Mouse (Mus musculus): ENCODE measurements around the gene Renbp. TPM values are rescaled to one million over a fixed set of nuclear protein-coding genes. Genes with fewer than 3 reads are reported as not detected.
A peak's percentile ranks its signal among the peaks of the same experiment; 100 is the strongest.

Gene Renbp
- polyA plus RNA-seq, 1 experiment = 8.7 TPM

DNA sequence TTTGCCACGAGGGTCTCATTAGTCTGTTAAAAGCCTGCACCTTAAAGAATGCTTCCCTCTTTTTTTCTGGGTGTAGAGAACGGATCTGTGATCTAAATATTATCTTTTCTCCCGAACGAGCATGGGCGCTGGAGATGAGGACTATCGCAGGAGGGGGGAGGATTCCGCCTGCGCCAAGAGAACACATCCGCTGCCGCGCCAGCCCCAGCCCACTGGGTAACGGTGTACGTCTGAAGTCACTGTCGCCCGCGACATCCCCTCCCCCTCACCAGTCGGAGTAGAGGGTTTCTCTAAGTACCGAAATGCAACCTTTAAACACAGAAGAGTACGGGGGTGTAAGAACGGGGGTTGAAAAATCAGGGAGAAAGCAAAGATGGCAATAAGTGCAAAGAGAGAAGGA is 34.7 kb upstream of the Renbp start:
- Histone ChIP-seq H3K4me3 (ENCODE audit: insufficient read depth, low read length) (peak overlapping the region; percentile 91), H3K27ac (ENCODE audit: insufficient read depth, low read length) (peak overlapping the region; percentile 91), H3K4me1 (ENCODE audit: control insufficient read depth, insufficient read depth, low read length) (peaks cover 2% of the 10 kb centered on the region; the same call in 1 of the 2 replicates)
- no peak for TF ChIP-seq CTCF (IDR thresholded peaks at IDR 0.05; ENCODE audit: extremely low read depth, insufficient read depth, low read length)
- no peak for TF ChIP-seq POLR2A (IDR thresholded peaks at IDR 0.05; ENCODE audit: extremely low read depth, insufficient read depth, low read length)

DNA sequence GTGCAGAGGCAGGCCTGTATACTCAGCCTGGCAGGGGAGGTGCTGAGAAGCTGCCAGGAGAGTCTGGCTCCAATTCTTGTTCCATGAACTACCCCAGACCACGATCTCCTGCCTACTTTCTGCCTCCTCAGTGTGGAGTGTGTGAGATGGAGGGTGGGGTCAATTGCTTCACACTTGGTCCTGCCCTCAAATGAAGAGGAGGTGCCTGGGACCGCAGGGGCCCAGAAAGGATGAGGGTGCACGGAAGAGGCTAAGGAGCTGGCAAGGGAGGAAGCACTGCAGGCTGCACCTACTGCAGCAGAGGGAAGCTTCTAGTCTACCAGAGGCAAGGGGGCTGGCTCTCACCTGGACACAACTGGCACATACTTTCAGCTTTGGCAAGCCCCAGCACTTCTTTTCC is 33.7 kb upstream of the Renbp start:
- peaks cover 2% of the 10 kb centered on the region; the same call in 1 of the 2 replicates for H3K4me1 ChIP-seq (ENCODE audit: control insufficient read depth, insufficient read depth, low read length)
- peak overlapping the region; percentile 91 for H3K4me3 ChIP-seq (ENCODE audit: insufficient read depth, low read length)
- no peak for TF ChIP-seq CTCF (IDR thresholded peaks at IDR 0.05; ENCODE audit: extremely low read depth, insufficient read depth, low read length)
- TF ChIP-seq POLR2A (IDR thresholded peaks at IDR 0.05; ENCODE audit: extremely low read depth, insufficient read depth, low read length) = no peak
- no peak overlapping the region for H3K27ac ChIP-seq (ENCODE audit: insufficient read depth, low read length)

DNA sequence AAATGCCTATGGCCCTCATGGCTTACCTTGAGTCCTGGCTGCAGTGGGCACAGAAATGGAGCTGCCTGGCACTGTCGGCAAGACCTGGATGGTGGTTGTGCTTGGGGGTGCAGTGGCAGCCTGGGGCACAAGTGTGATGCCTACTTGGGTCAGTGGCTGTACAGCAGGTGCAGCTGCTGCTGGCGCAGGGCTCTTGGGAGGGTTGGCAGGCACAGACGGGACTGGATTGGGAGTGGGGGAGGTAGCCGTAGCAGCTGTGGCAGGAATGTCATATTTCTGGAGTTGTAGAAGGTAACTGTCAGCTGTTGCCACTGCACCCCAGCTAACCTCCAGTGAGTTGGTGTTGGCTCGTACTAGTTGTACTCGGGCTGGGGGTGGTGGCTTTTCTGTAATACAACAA is 24.3 kb upstream of the Renbp start:
- Histone ChIP-seq H3K4me3 (ENCODE audit: insufficient read depth, low read length) (no peak overlapping the region), H3K4me1 (ENCODE audit: control insufficient read depth, insufficient read depth, low read length) (no peaks in the 10 kb centered on the region)
- TF ChIP-seq POLR2A (IDR thresholded peaks at IDR 0.05; ENCODE audit: extremely low read depth, insufficient read depth, low read length) (no peak), CTCF (IDR thresholded peaks at IDR 0.05; ENCODE audit: extremely low read depth, insufficient read depth, low read length) (no peak)

DNA sequence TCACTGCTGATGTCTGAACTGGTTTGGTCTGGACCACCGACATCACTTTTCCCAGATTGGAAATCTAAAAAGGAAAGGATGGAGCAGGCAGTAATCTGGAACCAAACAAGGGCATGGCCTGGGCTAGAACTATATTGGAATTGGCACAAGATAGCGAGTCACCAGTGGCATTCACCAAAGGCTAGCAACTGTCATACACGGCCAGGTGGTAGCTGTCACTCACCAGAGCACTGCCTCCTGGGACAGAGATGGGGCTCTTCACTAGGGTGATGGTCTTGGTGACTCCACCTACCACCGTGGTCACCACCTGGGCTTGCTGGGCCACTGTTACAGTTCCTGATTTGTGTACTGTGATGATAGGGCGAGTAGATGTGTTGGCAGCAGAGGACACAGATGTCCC is 22.0 kb upstream of the Renbp start:
- TF ChIP-seq POLR2A (IDR thresholded peaks at IDR 0.05; ENCODE audit: extremely low read depth, insufficient read depth, low read length) = no peak
- TF ChIP-seq CTCF (IDR thresholded peaks at IDR 0.05; ENCODE audit: extremely low read depth, insufficient read depth, low read length) = no peak
- Histone ChIP-seq H3K4me3 (ENCODE audit: insufficient read depth, low read length) (no peak overlapping the region), H3K4me1 (ENCODE audit: control insufficient read depth, insufficient read depth, low read length) (no peaks in the 10 kb centered on the region), H3K27ac (ENCODE audit: insufficient read depth, low read length) (no peak overlapping the region)

More for the DNA sequence above, 24.3 kb upstream of the Renbp start:
- H3K27ac ChIP-seq (ENCODE audit: insufficient read depth, low read length) = no peak overlapping the region

DNA sequence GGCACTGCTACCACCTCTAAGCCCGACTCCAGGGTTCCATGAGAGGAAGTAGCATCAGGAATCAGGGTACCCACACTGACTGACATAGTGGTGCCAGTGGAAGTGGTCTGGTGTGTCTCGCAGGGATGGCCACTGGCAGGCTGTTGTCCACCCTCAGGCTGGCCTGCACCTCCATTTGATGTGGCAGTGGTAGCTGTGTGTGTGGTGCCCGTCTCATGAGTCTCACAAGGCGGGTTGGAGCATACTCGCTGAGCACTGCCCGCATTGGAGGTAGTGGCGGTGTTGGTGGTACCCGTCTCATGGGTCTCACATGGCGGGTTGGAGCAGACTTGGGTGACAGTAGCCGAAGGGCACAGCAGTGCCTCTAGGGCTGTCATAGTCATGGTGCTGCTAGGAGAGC is 18.7 kb upstream of the Renbp start:
- H3K27ac ChIP-seq (ENCODE audit: insufficient read depth, low read length) = no peak overlapping the region
- no peak overlapping the region for H3K4me3 ChIP-seq (ENCODE audit: insufficient read depth, low read length)
- H3K4me1 ChIP-seq (ENCODE audit: control insufficient read depth, insufficient read depth, low read length) = no peaks in the 10 kb centered on the region
- no peak for TF ChIP-seq POLR2A (IDR thresholded peaks at IDR 0.05; ENCODE audit: extremely low read depth, insufficient read depth, low read length)
- no peak for TF ChIP-seq CTCF (IDR thresholded peaks at IDR 0.05; ENCODE audit: extremely low read depth, insufficient read depth, low read length)

DNA sequence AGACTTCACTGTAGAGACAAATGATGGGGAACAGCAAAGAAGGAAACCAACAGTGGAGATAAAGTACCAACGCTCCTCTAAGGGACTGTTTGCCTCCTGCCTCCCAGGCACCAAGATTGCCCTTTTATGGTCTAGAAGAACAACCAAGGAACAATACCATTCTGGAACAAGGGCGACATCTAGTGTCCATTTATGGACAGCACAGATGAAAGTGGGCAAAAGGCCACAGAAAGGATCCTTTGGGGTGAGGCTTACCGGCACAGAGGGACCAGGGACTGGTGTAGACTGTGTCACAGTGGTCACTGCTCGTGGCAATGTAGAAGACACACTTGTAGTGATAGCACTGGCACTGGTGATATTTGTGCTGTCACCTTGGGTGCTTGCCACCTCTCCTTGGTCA is 18.0 kb upstream of the Renbp start:
- TF ChIP-seq CTCF (IDR thresholded peaks at IDR 0.05; ENCODE audit: extremely low read depth, insufficient read depth, low read length) (peak; percentile 55), POLR2A (IDR thresholded peaks at IDR 0.05; ENCODE audit: extremely low read depth, insufficient read depth, low read length) (no peak)
- H3K4me3 ChIP-seq (ENCODE audit: insufficient read depth, low read length) = no peak overlapping the region
- H3K27ac ChIP-seq (ENCODE audit: insufficient read depth, low read length) = no peak overlapping the region
- no peaks in the 10 kb centered on the region for H3K4me1 ChIP-seq (ENCODE audit: control insufficient read depth, insufficient read depth, low read length)

DNA sequence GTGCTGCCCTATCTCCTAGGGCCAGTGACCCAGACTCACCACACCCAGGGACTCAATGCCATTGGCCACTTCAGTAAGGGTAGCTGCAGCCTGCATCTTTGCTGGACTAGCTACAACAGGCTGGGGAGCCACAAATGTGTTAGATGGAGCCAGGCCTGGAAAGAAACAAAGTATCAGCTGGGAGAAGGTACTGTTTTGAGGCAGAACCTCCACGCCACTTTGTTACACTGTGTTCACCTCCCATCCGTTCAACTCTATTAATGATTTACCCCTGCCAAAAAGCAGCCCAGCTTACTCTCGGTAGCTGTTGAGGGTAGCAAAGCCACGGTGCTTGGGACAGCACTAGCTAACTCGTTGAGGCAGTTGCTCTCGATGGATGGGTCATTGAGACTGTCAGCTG is 16.2 kb upstream of the Renbp start:
- no peak overlapping the region for H3K4me3 ChIP-seq (ENCODE audit: insufficient read depth, low read length)
- no peak overlapping the region for H3K27ac ChIP-seq (ENCODE audit: insufficient read depth, low read length)
- no peak for TF ChIP-seq CTCF (IDR thresholded peaks at IDR 0.05; ENCODE audit: extremely low read depth, insufficient read depth, low read length)
- TF ChIP-seq POLR2A (IDR thresholded peaks at IDR 0.05; ENCODE audit: extremely low read depth, insufficient read depth, low read length) = no peak
- no peaks in the 10 kb centered on the region for H3K4me1 ChIP-seq (ENCODE audit: control insufficient read depth, insufficient read depth, low read length)

DNA sequence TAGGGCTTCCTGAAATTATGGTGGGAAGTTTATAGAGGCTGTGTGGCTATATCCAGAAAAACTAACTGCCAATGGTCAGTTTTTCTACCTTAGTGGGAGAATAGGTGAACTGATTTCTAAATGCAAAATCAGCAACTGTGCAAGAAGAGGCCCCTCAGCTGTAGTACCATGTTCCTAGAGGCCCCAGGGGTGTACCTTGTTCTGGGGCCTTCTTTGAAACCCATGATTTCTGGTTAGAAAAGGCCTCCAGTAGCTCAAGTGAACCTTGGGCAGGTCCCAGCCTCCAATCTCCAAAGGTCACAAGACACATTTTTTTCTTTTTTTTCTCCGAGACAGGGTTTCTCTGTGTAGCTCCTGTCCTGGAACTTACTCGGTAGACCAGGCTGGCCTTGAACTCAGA is 11.6 kb upstream of the Renbp start:
- Histone ChIP-seq H3K27ac (ENCODE audit: insufficient read depth, low read length) (no peak overlapping the region), H3K4me3 (ENCODE audit: insufficient read depth, low read length) (no peak overlapping the region), H3K4me1 (ENCODE audit: control insufficient read depth, insufficient read depth, low read length) (no peaks in the 10 kb centered on the region)
- no peak for TF ChIP-seq CTCF (IDR thresholded peaks at IDR 0.05; ENCODE audit: extremely low read depth, insufficient read depth, low read length)
- no peak for TF ChIP-seq POLR2A (IDR thresholded peaks at IDR 0.05; ENCODE audit: extremely low read depth, insufficient read depth, low read length)

DNA sequence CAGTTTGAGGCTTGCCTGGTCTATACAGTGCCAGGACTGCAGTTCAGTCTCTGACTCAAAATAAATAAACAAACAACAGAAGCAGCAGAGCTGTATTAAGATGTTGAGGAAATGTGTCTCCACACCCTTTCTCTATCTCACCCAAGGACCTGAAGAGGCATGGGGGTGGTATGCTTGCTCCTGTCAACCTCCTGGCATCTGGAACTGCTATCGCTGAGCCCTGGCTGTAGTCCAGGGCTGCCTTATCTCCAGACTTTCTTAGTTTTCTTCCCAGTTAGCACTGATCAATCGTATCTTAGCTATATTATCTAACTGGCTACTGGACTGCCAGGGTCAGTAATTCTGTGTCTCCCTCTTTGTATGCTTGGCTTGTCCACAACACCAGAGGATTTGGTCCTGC is 11.2 kb upstream of the Renbp start:
- TF ChIP-seq POLR2A (IDR thresholded peaks at IDR 0.05; ENCODE audit: extremely low read depth, insufficient read depth, low read length) (no peak), CTCF (IDR thresholded peaks at IDR 0.05; ENCODE audit: extremely low read depth, insufficient read depth, low read length) (no peak)
- H3K4me3 ChIP-seq (ENCODE audit: insufficient read depth, low read length) = no peak overlapping the region

DNA sequence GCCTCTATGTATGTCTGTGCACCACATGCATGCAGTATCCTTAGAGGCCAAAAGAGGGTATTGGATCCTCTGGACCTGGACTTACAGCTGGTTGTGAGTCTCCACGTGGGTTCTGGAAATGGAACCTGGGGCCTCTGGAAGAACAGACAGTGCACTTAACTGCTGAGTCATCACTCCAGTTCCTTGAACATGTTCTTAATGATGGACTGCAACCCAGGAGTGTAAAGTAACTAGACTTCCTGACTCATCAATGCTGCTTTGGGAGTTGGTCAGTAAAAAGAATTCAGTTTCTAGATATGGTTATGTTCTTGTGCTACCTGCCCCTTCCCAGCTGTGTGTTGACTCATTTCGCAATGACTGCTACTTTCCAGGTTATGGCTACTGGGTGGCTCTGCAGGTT is 1.2 kb upstream of the Renbp start:
- Histone ChIP-seq H3K4me3 (ENCODE audit: insufficient read depth, low read length) (no peak overlapping the region), H3K4me1 (ENCODE audit: control insufficient read depth, insufficient read depth, low read length) (no peaks in the 10 kb centered on the region), H3K27ac (ENCODE audit: insufficient read depth, low read length) (no peak overlapping the region)
- TF ChIP-seq POLR2A (IDR thresholded peaks at IDR 0.05; ENCODE audit: extremely low read depth, insufficient read depth, low read length) (no peak), CTCF (IDR thresholded peaks at IDR 0.05; ENCODE audit: extremely low read depth, insufficient read depth, low read length) (no peak)

More for the DNA sequence above, 11.2 kb upstream of the Renbp start:
- Histone ChIP-seq H3K4me1 (ENCODE audit: control insufficient read depth, insufficient read depth, low read length) (no peaks in the 10 kb centered on the region), H3K27ac (ENCODE audit: insufficient read depth, low read length) (no peak overlapping the region)

DNA sequence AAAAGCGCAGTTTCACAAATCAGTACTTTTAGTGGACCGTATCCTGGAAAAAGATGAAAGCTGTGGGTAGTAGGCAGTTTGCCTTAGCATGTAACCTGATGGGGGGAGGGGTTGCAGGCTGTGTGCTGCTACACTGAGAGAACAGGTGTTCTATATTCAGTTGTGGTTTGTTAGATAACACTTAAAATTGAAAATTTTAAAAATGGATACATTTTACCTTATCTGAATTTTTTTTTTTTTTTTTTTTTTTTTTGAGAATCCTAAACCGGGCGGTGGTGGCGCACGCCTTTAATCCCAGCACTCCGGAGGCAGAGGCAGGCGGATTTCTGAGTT is 8.1 kb downstream of the Renbp start:
- H3K4me3 ChIP-seq (ENCODE audit: insufficient read depth, low read length) = peak overlapping the region; percentile 78
- H3K27ac ChIP-seq (ENCODE audit: insufficient read depth, low read length) = no peak overlapping the region
- H3K4me1 ChIP-seq (ENCODE audit: control insufficient read depth, insufficient read depth, low read length) = no peaks in the 10 kb centered on the region
- TF ChIP-seq POLR2A (IDR thresholded peaks at IDR 0.05; ENCODE audit: extremely low read depth, insufficient read depth, low read length) (no peak), CTCF (IDR thresholded peaks at IDR 0.05; ENCODE audit: extremely low read depth, insufficient read depth, low read length) (no peak)
